Mouse (Mus musculus): ENCODE results near the gene Rrp9. TPM values are rescaled to one million over a fixed set of nuclear protein-coding genes. Genes with fewer than 3 reads are reported as not detected.

Gene Rrp9
- polyA plus RNA-seq, 1 experiment, result 47.6 TPM

GRCm38 (mm10) chr9:106454071-106454761 is 21.5 kb upstream of the Rrp9 start:
- TF ChIP-seq CTCF (IDR thresholded peaks at IDR 0.05; ENCODE audit: extremely low read depth, insufficient read depth, low read length) (no peak), POLR2A (IDR thresholded peaks at IDR 0.05; ENCODE audit: extremely low read depth, insufficient read depth, low read length) (peak; percentile 41; the same call in 1 of the 2 replicates)
- Histone ChIP-seq H3K27ac (ENCODE audit: insufficient read depth, low read length) (peak overlapping the region; percentile 58), H3K4me1 (ENCODE audit: control insufficient read depth, insufficient read depth, low read length) (no peaks in the 10 kb centered on the region)

GRCm38 (mm10) chr9:106454888-106455681 is 20.7 kb upstream of the Rrp9 start:
- Histone ChIP-seq H3K4me3 (ENCODE audit: insufficient read depth, low read length) (peak overlapping the region; percentile 55), H3K27ac (ENCODE audit: insufficient read depth, low read length) (peak overlapping the region; percentile 58), H3K4me1 (ENCODE audit: control insufficient read depth, insufficient read depth, low read length) (0 out of 2 replicates have a peak, but pooled peaks cover under 1% of the 10 kb centered on the region)
- TF ChIP-seq POLR2A (IDR thresholded peaks at IDR 0.05; ENCODE audit: extremely low read depth, insufficient read depth, low read length) (peak; percentile 57; the same call in 1 of the 2 replicates), CTCF (IDR thresholded peaks at IDR 0.05; ENCODE audit: extremely low read depth, insufficient read depth, low read length) (no peak)

More at GRCm38 (mm10) chr9:106454071-106454761, 21.5 kb upstream of the Rrp9 start:
- H3K4me3 ChIP-seq (ENCODE audit: insufficient read depth, low read length), result peak overlapping the region; percentile 55

- Histone ChIP-seq H3K27ac (ENCODE audit: insufficient read depth, low read length) (no peak overlapping the region), H3K4me3 (ENCODE audit: insufficient read depth, low read length) (no peak overlapping the region), H3K4me1 (ENCODE audit: control insufficient read depth, insufficient read depth, low read length) (0 out of 2 replicates have a peak, but pooled peaks cover 2% of the 10 kb centered on the region)
- TF ChIP-seq CTCF (IDR thresholded peaks at IDR 0.05; ENCODE audit: extremely low read depth, insufficient read depth, low read length) (no peak), POLR2A (IDR thresholded peaks at IDR 0.05; ENCODE audit: extremely low read depth, insufficient read depth, low read length) (no peak)
These were observed 19.2 kb upstream of the Rrp9 start for GRCm38 (mm10) chr9:106456325-106457162.

GRCm38 (mm10) chr9:106457163-106457559 is 18.6 kb upstream of the Rrp9 start:
- H3K4me1 ChIP-seq (ENCODE audit: control insufficient read depth, insufficient read depth, low read length), result 0 out of 2 replicates have a peak, but pooled peaks cover 2% of the 10 kb centered on the region
- TF ChIP-seq CTCF (IDR thresholded peaks at IDR 0.05; ENCODE audit: extremely low read depth, insufficient read depth, low read length) (no peak), POLR2A (IDR thresholded peaks at IDR 0.05; ENCODE audit: extremely low read depth, insufficient read depth, low read length) (no peak)
- no peak overlapping the region for H3K4me3 ChIP-seq (ENCODE audit: insufficient read depth, low read length)
- no peak overlapping the region for H3K27ac ChIP-seq (ENCODE audit: insufficient read depth, low read length)

GRCm38 (mm10) chr9:106457920-106458319 is 17.8 kb upstream of the Rrp9 start:
- TF ChIP-seq POLR2A (IDR thresholded peaks at IDR 0.05; ENCODE audit: extremely low read depth, insufficient read depth, low read length) (no peak), CTCF (IDR thresholded peaks at IDR 0.05; ENCODE audit: extremely low read depth, insufficient read depth, low read length) (no peak)
- Histone ChIP-seq H3K27ac (ENCODE audit: insufficient read depth, low read length) (no peak overlapping the region), H3K4me1 (ENCODE audit: control insufficient read depth, insufficient read depth, low read length) (0 out of 2 replicates have a peak, but pooled peaks cover 2% of the 10 kb centered on the region), H3K4me3 (ENCODE audit: insufficient read depth, low read length) (no peak overlapping the region)

- no peak overlapping the region for H3K27ac ChIP-seq (ENCODE audit: insufficient read depth, low read length)
- H3K4me3 ChIP-seq (ENCODE audit: insufficient read depth, low read length), result no peak overlapping the region
- no peak for TF ChIP-seq CTCF (IDR thresholded peaks at IDR 0.05; ENCODE audit: extremely low read depth, insufficient read depth, low read length)
- TF ChIP-seq POLR2A (IDR thresholded peaks at IDR 0.05; ENCODE audit: extremely low read depth, insufficient read depth, low read length), result no peak
- 0 out of 2 replicates have a peak, but pooled peaks cover 4% of the 10 kb centered on the region for H3K4me1 ChIP-seq (ENCODE audit: control insufficient read depth, insufficient read depth, low read length)
These were observed 15.8 kb upstream of the Rrp9 start for GRCm38 (mm10) chr9:106459946-106460345.

DNA sequence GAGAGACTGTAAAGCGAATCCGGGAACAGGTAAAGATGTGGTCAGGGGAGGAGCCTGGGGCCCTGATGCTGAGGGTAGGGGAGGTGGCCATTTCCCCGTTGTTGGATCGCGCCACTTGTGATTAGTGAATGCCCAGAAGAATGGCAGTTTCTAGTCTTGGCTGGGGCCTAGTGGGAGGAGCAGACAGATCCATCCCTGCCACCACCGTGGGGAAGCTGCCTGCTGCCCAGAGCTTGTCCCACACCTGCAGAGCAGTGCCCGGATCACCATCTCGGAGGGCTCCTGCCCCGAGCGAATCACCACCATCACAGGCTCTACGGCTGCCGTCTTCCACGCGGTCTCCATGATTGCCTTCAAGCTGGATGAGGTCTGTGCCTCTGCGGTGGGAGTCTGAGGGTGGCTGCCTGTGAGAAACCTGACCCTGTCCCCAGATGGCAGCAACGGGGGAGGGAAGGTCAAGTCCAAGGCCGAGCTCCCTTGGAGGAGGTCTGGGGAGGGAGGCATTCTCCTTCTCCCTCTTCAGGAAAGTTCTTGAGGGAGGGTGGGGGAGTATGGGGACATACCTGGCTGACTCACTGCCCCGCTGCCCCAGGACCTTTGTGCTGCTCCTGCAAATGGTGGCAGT is 15.2 kb upstream of the Rrp9 start:
- Histone ChIP-seq H3K27ac (ENCODE audit: insufficient read depth, low read length) (no peak overlapping the region), H3K4me1 (ENCODE audit: control insufficient read depth, insufficient read depth, low read length) (0 out of 2 replicates have a peak, but pooled peaks cover 4% of the 10 kb centered on the region), H3K4me3 (ENCODE audit: insufficient read depth, low read length) (no peak overlapping the region)
- TF ChIP-seq POLR2A (IDR thresholded peaks at IDR 0.05; ENCODE audit: extremely low read depth, insufficient read depth, low read length), result no peak
- TF ChIP-seq CTCF (IDR thresholded peaks at IDR 0.05; ENCODE audit: extremely low read depth, insufficient read depth, low read length), result no peak

DNA sequence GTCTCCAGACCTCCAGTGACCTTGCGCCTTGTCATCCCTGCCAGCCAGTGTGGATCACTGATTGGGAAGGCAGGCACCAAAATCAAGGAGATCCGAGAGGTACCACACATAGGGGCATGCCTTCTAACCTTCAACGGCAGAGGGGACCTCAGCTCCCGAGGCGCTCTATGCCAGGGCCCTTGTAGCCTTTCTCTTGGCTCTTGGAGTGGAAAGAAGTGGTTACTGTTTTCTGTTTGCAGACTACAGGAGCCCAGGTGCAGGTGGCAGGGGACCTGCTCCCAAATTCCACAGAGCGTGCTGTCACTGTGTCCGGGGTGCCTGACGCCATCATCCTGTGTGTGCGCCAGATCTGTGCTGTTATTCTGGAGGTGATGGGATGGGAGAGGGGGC is 14.7 kb upstream of the Rrp9 start:
- no peak overlapping the region for H3K4me3 ChIP-seq (ENCODE audit: insufficient read depth, low read length)
- 0 out of 2 replicates have a peak, but pooled peaks cover 4% of the 10 kb centered on the region for H3K4me1 ChIP-seq (ENCODE audit: control insufficient read depth, insufficient read depth, low read length)
- no peak overlapping the region for H3K27ac ChIP-seq (ENCODE audit: insufficient read depth, low read length)
- TF ChIP-seq POLR2A (IDR thresholded peaks at IDR 0.05; ENCODE audit: extremely low read depth, insufficient read depth, low read length), result no peak
